ENCODE assay signal across 34 mouse cellular contexts in the genomic region with DNA sequence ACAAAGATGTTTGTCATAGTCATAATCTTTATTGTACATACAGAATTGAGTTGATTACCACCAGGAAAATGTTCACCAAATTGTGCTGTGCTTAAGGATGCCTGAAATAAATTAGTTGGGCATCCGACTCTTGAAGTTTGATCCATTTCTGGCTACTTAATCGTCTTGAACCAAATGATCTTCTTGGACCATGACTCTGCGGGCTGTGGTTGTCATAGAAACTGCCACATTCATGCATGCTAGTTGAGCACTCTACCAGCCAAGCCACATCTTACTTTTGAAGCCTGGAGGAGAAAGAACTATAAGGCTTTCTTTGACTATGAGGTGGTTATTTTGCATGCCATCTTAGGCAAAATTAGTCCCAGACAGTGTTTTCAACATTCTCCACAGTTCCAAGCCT. TPM values are rescaled to one million over a fixed set of nuclear protein-coding genes. Genes with fewer than 3 reads are reported as not detected.
DNase-seq lines count a peak whose midpoint lies in the region; ATAC-seq and TF ChIP-seq lines count a peak whose summit lies in the region.
"Had no signal": no experiment of that assay in that cellular context is flagged by ENCODE, and none has a peak within 500 bp of the region (broad histone marks: within the 10 kb centered on the region; RNA-seq: fewer than 3 reads in every experiment).

No protein-coding gene starts in this region.

- no peaks in the 10 kb centered on the region for H3K9me3 ChIP-seq in forebrain, postnatal 0 days (ENCODE audit: low read length)
- no peaks in the 10 kb centered on the region for H3K9me3 ChIP-seq in forebrain, embryonic 16.5 days (ENCODE audit: control insufficient read depth, low read length)
- no peaks in the 10 kb centered on the region for H3K9me3 ChIP-seq in midbrain, postnatal 0 days (ENCODE audit: low read length)
- H3K9me3 ChIP-seq: embryonic facial prominence, embryonic 12.5 days; heart, embryonic 12.5 days; hindbrain, embryonic 15.5 days; intestine, embryonic 15.5 days; limb, embryonic 12.5 days; liver, embryonic 15.5 days; midbrain, embryonic 12.5 days; neural tube, embryonic 12.5 days had no signal

- H3K4me2 ChIP-seq in forebrain, postnatal 0 days (ENCODE audit: low read depth), result no peak overlapping the region
- H3K4me2 ChIP-seq in forebrain, embryonic 16.5 days (ENCODE audit: low read length), result no peak overlapping the region
- H3K4me2 ChIP-seq in midbrain, postnatal 0 days (ENCODE audit: low read depth, low read length, poor library complexity, severe bottlenecking), result no peak overlapping the region
- H3K4me2 ChIP-seq: embryonic facial prominence, embryonic 12.5 days; heart, embryonic 12.5 days; hindbrain, embryonic 15.5 days; intestine, embryonic 15.5 days; limb, embryonic 12.5 days; liver, embryonic 15.5 days; lung, embryonic 14.5 days; midbrain, embryonic 12.5 days; neural tube, embryonic 12.5 days had no signal

- no peaks in the 10 kb centered on the region for H3K27me3 ChIP-seq in forebrain, postnatal 0 days (ENCODE audit: insufficient read depth, low read length)
- H3K27me3 ChIP-seq in forebrain, embryonic 16.5 days (replicated peaks; ENCODE audit: control insufficient read depth, insufficient read depth, low read length), result no peaks in the 10 kb centered on the region
- no peaks in the 10 kb centered on the region for H3K27me3 ChIP-seq in midbrain, postnatal 0 days (ENCODE audit: insufficient read depth, low read length)
- H3K27me3 ChIP-seq: embryonic facial prominence, embryonic 12.5 days; heart, embryonic 12.5 days; hindbrain, embryonic 15.5 days; intestine, embryonic 15.5 days; limb, embryonic 12.5 days; liver, embryonic 15.5 days; neural tube, embryonic 12.5 days had no signal

- no peak for ATAC-seq in forebrain, postnatal 0 days
- no peak for ATAC-seq in forebrain, embryonic 16.5 days
- ATAC-seq in midbrain, postnatal 0 days (ENCODE audit: low FRiP score), result peak; percentile 66; the same call in 1 of the 2 replicates
- ATAC-seq: intestine, embryonic 15.5 days had no signal

- no peak overlapping the region for H3K4me3 ChIP-seq in forebrain, postnatal 0 days (ENCODE audit: low read depth, low read length)
- H3K4me3 ChIP-seq in forebrain, embryonic 16.5 days (replicated peaks; ENCODE audit: low read length), result no peak overlapping the region
- no peak overlapping the region for H3K4me3 ChIP-seq in left cerebral cortex, adult 2 months
- no peak overlapping the region for H3K4me3 ChIP-seq in midbrain, postnatal 0 days (ENCODE audit: low read depth, low read length)
- H3K4me3 ChIP-seq: embryonic facial prominence, embryonic 12.5 days; gastrocnemius, adult 2 months; heart, embryonic 12.5 days; hindbrain, embryonic 15.5 days; intestine, embryonic 15.5 days; limb, embryonic 12.5 days; liver, embryonic 15.5 days; midbrain, embryonic 12.5 days; myocyte; neural tube, embryonic 12.5 days had no signal

- H3K4me1 ChIP-seq in forebrain, postnatal 0 days (ENCODE audit: insufficient read depth), result no peaks in the 10 kb centered on the region
- H3K4me1 ChIP-seq in forebrain, embryonic 16.5 days (replicated peaks; ENCODE audit: control insufficient read depth, insufficient read depth, low read length), result no peaks in the 10 kb centered on the region
- no peaks in the 10 kb centered on the region for H3K4me1 ChIP-seq in midbrain, postnatal 0 days (ENCODE audit: insufficient read depth, low read length)
- H3K4me1 ChIP-seq: embryonic facial prominence, embryonic 12.5 days; heart, embryonic 12.5 days; hindbrain, embryonic 15.5 days; intestine, embryonic 15.5 days; limb, embryonic 12.5 days; liver, embryonic 15.5 days; neural tube, embryonic 12.5 days had no signal

- H3K27ac ChIP-seq in forebrain, postnatal 0 days (ENCODE audit: low read depth, low read length), result peak overlapping the region; percentile 45; the same call in 1 of the 2 replicates
- H3K27ac ChIP-seq in forebrain, embryonic 16.5 days (ENCODE audit: low read length), result no peak overlapping the region
- H3K27ac ChIP-seq in left cerebral cortex, adult 2 months, result 0 out of 2 replicates have a peak overlapping the region, but pooled peaks have one; percentile 32
- no peak overlapping the region for H3K27ac ChIP-seq in midbrain, postnatal 0 days (ENCODE audit: low read depth, low read length)
- H3K27ac ChIP-seq: embryonic facial prominence, embryonic 12.5 days; gastrocnemius, adult 2 months; hindbrain, embryonic 15.5 days; intestine, embryonic 15.5 days; kidney, postnatal 0 days; limb, embryonic 12.5 days; liver, embryonic 15.5 days; midbrain, embryonic 12.5 days; neural tube, embryonic 12.5 days; stomach, postnatal 0 days had no signal

- H3K36me3 ChIP-seq in forebrain, postnatal 0 days (ENCODE audit: insufficient read depth), result no peaks in the 10 kb centered on the region
- no peaks in the 10 kb centered on the region for H3K36me3 ChIP-seq in forebrain, embryonic 16.5 days (ENCODE audit: control insufficient read depth, insufficient read depth)
- no peaks in the 10 kb centered on the region for H3K36me3 ChIP-seq in midbrain, postnatal 0 days (ENCODE audit: insufficient read depth, low read length)
- H3K36me3 ChIP-seq: embryonic facial prominence, embryonic 12.5 days; heart, embryonic 12.5 days; hindbrain, embryonic 15.5 days; intestine, embryonic 15.5 days; limb, embryonic 12.5 days; liver, embryonic 15.5 days; midbrain, embryonic 12.5 days; neural tube, embryonic 12.5 days had no signal

- intact Hi-C loops in left cerebral cortex, adult 2 months (cut with DNase I), result loop anchor here (5.0 kb wide), 1 partner anchor 47 kb away; a partner anchor contains a TSS

- TF ChIP-seq CTCF in forebrain, postnatal 0 days (IDR thresholded peaks at IDR 0.05; ENCODE audit: low read depth), result no peak
- no peak for TF ChIP-seq CTCF in left cerebral cortex, adult 2 months (IDR thresholded peaks at IDR 0.05)
- TF ChIP-seq CTCF in midbrain, postnatal 0 days (IDR thresholded peaks at IDR 0.05), result no peak

- H3K9ac ChIP-seq in forebrain, postnatal 0 days, result no peak overlapping the region
- H3K9ac ChIP-seq in forebrain, embryonic 16.5 days (replicated peaks; ENCODE audit: low read depth, low read length), result no peak overlapping the region
- no peak overlapping the region for H3K9ac ChIP-seq in midbrain, postnatal 0 days (replicated peaks; ENCODE audit: low read length, poor library complexity, severe bottlenecking)
- H3K9ac ChIP-seq: embryonic facial prominence, embryonic 12.5 days; heart, embryonic 12.5 days; hindbrain, embryonic 15.5 days; intestine, embryonic 15.5 days; limb, embryonic 12.5 days; liver, embryonic 15.5 days; lung, embryonic 14.5 days; midbrain, embryonic 12.5 days; neural tube, embryonic 12.5 days had no signal

- WGBS in forebrain, postnatal 0 days, result 43% methylated on average over 3 of the region's 3 CpGs
- WGBS in forebrain, embryonic 16.5 days, result 76% methylated on average over 3 of the region's 3 CpGs
- WGBS in midbrain, postnatal 0 days, result 31% methylated on average over 3 of the region's 3 CpGs

- peak; percentile 17 for DNase-seq in forebrain, postnatal 0 days
- DNase-seq in left cerebral cortex, adult 2 months (ENCODE audit: extremely low spot score in 1 of 2, low spot score in 2 of 2), result no peak
- no peak for DNase-seq in left cerebral cortex, adult 11 months (ENCODE audit: low spot score)
- peak; percentile 14 for DNase-seq in fibroblast of lung, adult 2 months (ENCODE audit: low read depth)
- DNase-seq in midbrain, postnatal 0 days (ENCODE audit: low spot score), result peak; percentile 49
- DNase-seq in ovary, postnatal 10 days (ENCODE audit: low spot score), result no peak
- DNase-seq: adrenal gland, postnatal 36 days; B cell, adult 2 months; cerebellum, adult 8-10 months; cerebellum, postnatal 36 days; gastrocnemius, adult 2 months; gastrocnemius, postnatal 36 days; heart, adult 18-20 months; heart, postnatal 4 days; kidney, adult 8-10 months; kidney, postnatal 4 days; lung, embryonic 14.5 days; lung, postnatal 14 days; right cerebral cortex, postnatal 4 days; thymus, adult 18-20 months; thymus, postnatal 25 days had no signal

RNA-seq across cellular contexts. Expression of a gene that starts 35.5 kb away (rescaled TPM):
- 31.0 and 32.5 TPM in 2 replicates for total RNA-seq in forebrain, postnatal 0 days (2014; rRNA removed)
- 37.0 and 38.6 TPM in 2 replicates for polyA plus RNA-seq in forebrain, postnatal 0 days (2015; fragmentation: Nextera tagmentation; extraction: Ambion mirVana)
- polyA plus RNA-seq in forebrain, embryonic 16.5 days (2015; fragmentation: Nextera tagmentation; extraction: Ambion mirVana), result 17.3 and 19.5 TPM in 2 replicates
- total RNA-seq in left cerebral cortex, adult 2 months (2021), result 10 to 100 TPM; 22.0 to 26.4 TPM
- total RNA-seq in midbrain, postnatal 0 days (2014; rRNA removed), result 28.9 and 31.7 TPM in 2 replicates
- polyA plus RNA-seq in midbrain, postnatal 0 days (2015; fragmentation: Nextera tagmentation; extraction: Ambion mirVana), result 31.0 and 33.4 TPM in 2 replicates

RNA-seq across cellular contexts. Expression of a gene that starts 44.9 kb away (rescaled TPM):
- total RNA-seq in forebrain, postnatal 0 days (2014; rRNA removed), result 1,177 and 1,333 TPM in 2 replicates
- 2,604 and 2,926 TPM in 2 replicates for polyA plus RNA-seq in forebrain, postnatal 0 days (2015; fragmentation: Nextera tagmentation; extraction: Ambion mirVana)
- polyA plus RNA-seq in forebrain, embryonic 16.5 days (2015; fragmentation: Nextera tagmentation; extraction: Ambion mirVana), result 1,407 and 1,717 TPM in 2 replicates
- 10 to 100 TPM; 48.7 to 65.4 TPM for total RNA-seq in left cerebral cortex, adult 2 months (2021)
- 717 and 1,023 TPM in 2 replicates for total RNA-seq in midbrain, postnatal 0 days (2014; rRNA removed)
- polyA plus RNA-seq in midbrain, postnatal 0 days (2015; fragmentation: Nextera tagmentation; extraction: Ambion mirVana), result 2,744 and 2,827 TPM in 2 replicates
- total RNA-seq: gastrocnemius, adult 2 months; gastrocnemius, postnatal 36 days; megakaryocyte progenitor cell, adult 5-6 weeks had no signal

Comparison
In these comparisons a context has a peak if more than half of its experiments do, and no peak if none do; other contexts are left out.
1. H3K27ac ChIP-seq: peak in forebrain, postnatal 0 days (single experiment) and left cerebral cortex, adult 2 months (single experiment); none in forebrain, embryonic 16.5 days (single experiment) and midbrain, postnatal 0 days (single experiment).
2. DNase-seq: peak in forebrain, postnatal 0 days (single experiment), fibroblast of lung, adult 2 months (single experiment) and midbrain, postnatal 0 days (single experiment); none in left cerebral cortex, adult 2 months (0 of 2), left cerebral cortex, adult 11 months (single experiment) and ovary, postnatal 10 days (single experiment).
3. RNA of a gene that starts 44.9 kb away (total RNA-seq): 1,177 to 1,333 TPM in forebrain, postnatal 0 days and 717 to 1,023 TPM in midbrain, postnatal 0 days; 48.7 to 65.4 TPM in left cerebral cortex, adult 2 months; every median in the first group is over 10 times any median in the second.